Mouse (Mus musculus) thymus, postnatal 0 days (tissue): ENCODE data around the gene Sergef. TPM values are rescaled to one million over a fixed set of nuclear protein-coding genes. Genes with fewer than 3 reads are reported as not detected.

Experiments used
- DNase-seq: peaks from one replicate; pipeline ENCODE4 v3.0.0-alpha.2; 2015; ENCODE audit warnings: low spot score
- polyA plus RNA-seq: library from polyadenylated mRNA; unstranded; fragments of >200 nt; fragmentation: Nextera tagmentation; extraction: Ambion mirVana; gene quantifications from 2 replicates; pipeline ENCODE4 v1.2.1, GENCODE M21; 2015

Sergef gene
- polyA plus RNA-seq, 1 experiment from 2014 or later: 11.1 TPM

DNA sequence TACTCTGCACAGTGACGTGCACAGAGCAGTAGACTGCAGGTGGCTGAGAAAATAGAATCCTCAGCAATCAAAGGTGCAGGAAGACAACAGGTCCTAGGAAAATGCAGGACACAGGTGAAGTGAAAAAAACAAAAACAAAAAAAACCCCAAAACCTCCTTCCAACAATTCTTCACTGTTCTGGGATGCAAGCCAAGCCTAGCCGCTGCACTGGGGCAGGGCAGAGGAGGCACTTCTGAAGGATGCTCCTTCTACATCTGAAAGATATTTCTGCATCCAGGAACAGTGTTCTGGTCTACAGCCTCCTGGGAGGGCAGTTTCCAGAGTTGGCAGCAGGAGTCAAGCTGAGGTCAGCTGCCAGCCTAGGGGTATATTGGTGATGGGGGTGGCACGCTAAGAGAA lies 181.7 kb downstream of the Sergef start:
- no peak for DNase-seq

DNA sequence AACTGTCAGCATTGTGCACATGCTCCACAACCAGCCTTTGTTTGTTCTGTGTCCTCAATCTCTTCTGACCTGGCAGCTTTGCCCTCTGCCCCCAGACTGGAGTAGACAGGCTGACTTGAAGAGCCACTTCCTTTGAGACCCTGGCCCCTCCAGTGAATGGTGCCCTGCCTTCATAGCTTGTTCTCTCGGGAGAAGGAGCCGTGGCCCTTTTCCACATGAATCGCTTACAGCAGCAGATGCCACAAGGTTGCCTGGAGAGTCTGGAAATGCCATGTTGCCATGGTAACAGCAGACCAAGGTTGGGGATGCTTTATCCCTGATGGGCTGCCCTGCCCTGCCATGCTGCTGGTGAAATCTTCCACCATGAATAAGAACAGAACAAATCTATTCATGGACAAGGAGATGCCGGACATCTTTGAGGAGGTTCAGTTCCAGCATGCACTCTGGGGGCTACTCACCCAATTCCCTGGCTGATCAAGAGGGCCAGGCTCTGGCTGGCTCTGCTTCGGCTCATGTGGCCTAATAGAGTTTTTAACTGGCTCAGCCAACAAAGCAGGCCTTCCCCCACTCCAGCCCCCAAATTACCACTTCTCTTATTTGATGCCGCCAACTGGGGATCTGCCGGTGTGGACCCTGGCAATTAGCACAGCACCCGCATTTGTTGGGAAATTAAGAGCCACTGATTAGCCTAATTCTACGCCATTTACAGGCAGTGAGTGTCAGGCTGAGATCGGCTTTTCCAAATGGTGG lies 185.5 kb downstream of the Sergef start:
- DNase-seq: no peak

- DNase-seq: no peak
Measured at GRCm38 (mm10) chr7:46448922-46449645, 190.5 kb downstream of the Sergef start.

GRCm38 (mm10) chr7:46447473-46448165 lies 192.0 kb downstream of the Sergef start:
- no peak for DNase-seq

GRCm38 (mm10) chr7:46445896-46446295 lies 193.7 kb downstream of the Sergef start:
- no peak for DNase-seq

DNA sequence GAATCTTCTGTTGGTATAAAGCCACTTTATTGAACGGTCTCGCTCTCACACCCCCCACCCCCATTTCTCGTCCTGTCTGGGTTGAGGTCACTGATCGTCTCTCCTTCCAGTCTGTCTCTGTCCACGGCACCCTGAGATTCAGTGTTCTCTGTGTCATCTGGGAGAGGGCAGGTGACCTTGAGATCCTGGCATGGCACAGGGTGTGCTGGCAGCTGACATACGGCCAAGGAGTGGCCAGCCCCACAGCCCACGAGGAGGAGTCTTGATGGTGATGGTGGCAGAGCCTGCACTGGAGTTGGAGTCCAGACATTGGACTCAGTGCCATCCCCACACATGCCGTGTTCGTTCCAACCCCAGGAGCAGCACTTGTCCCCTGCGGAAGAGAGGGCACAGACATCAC lies 196.4 kb downstream of the Sergef start:
- DNase-seq: no peak

- no peak for DNase-seq
Measured at GRCm38 (mm10) chr7:46438537-46439141, 201.0 kb downstream of the Sergef start.

GRCm38 (mm10) chr7:46435833-46436232 lies 203.8 kb downstream of the Sergef start:
- DNase-seq: no peak

DNA sequence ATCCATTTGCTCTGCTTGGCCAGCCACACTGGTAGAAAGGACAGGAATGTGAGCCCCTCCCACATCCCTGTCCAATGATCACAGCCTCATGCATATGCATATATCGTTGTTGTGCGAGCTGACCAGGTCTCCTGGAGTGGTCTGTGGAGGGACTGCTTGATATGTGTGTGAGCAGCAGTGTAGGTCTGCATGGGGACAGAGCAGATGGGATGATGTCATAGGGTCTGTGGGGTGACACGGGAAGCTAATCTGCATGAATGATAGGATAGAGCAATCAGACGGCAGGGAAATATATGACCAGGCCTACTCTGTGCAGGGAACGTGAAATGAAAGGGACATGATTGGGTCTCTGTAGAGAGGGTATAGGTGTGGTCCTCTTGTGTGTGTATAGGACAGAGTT lies 205.7 kb downstream of the Sergef start:
- no peak for DNase-seq

- DNase-seq: no peak
Measured at GRCm38 (mm10) chr7:46425012-46425411, 214.6 kb downstream of the Sergef start.

- DNase-seq: no peak
Measured at GRCm38 (mm10) chr7:46423951-46424350, 215.7 kb downstream of the Sergef start.

GRCm38 (mm10) chr7:46422764-46423412 lies 216.7 kb downstream of the Sergef start:
- peak; percentile 56 for DNase-seq

GRCm38 (mm10) chr7:46422052-46422763 lies 217.4 kb downstream of the Sergef start:
- DNase-seq: no peak

GRCm38 (mm10) chr7:46421535-46421934 lies 218.1 kb downstream of the Sergef start:
- DNase-seq: no peak

GRCm38 (mm10) chr7:46418102-46418622 lies 221.4 kb downstream of the Sergef start:
- DNase-seq: no peak

GRCm38 (mm10) chr7:46417467-46417866 lies 222.1 kb downstream of the Sergef start:
- no peak for DNase-seq

DNA sequence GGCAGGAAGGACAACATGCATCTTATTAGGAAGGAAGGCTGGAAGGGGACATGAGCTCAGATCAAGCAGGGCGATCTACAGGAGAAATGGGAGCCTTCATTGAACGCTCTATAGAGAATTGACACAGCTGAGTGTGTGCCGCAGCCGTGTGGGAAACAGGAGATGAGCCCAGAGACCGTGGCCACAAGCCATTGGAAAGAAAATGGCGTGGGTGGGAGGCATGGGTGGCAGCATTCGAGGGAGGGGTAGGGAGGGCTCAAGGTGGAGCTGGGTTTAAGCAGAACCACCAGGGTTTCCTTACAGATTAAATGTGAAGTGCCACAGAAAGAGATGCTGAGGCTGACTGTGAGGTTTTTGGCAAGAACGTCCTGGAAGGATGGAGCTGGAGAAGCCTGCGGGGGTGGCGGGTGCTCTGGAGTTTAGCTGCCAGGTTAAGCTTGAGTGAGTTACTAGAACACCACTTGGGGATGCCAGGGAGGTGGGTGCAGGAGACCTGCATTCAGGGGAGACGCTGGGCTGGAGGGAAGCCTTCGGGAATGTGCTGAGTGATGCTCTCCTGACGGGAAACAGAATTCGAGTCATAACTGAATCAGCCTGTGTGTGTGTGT lies 223.7 kb downstream of the Sergef start:
- no peak for DNase-seq

- DNase-seq: no peak
Measured at GRCm38 (mm10) chr7:46413959-46414725, 225.5 kb downstream of the Sergef start.

DNA sequence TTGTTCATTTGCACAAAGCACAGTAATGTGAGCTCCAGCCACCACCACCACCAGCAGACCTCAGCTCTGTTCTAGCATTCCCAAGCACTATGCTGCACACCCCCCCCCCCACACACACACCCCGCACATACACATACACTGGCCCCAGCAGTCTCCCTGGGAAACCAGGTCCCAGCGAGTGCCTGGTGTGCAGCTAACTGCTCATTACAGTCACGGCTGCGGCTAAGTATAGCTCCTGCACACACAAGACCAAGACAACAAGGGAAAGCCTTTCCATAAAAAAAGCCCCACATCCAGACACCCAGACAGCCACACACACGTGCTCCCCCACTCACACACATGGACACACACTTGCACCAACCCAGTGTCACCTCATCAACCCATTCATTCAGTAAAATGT lies 226.8 kb downstream of the Sergef start:
- no peak for DNase-seq
